Mouse (Mus musculus) layer of hippocampus, adult 9-10 months (tissue): ENCODE measurements around the gene Gfra4.
"Not testable (repeated sequence)": the region's sequence is repeated elsewhere in the genome, so short reads cannot be mapped to it uniquely, and the experiment has no call there.

Experiments used
- DNase-seq: peaks from one replicate; pipeline ENCODE4 v3.0.0; 2022; ENCODE audit warnings: low spot score

Gfra4 gene

GRCm38 (mm10) chr2:131046025-131046424 lies 3.1 kb upstream of the Gfra4 start:
- no peak for DNase-seq

DNA sequence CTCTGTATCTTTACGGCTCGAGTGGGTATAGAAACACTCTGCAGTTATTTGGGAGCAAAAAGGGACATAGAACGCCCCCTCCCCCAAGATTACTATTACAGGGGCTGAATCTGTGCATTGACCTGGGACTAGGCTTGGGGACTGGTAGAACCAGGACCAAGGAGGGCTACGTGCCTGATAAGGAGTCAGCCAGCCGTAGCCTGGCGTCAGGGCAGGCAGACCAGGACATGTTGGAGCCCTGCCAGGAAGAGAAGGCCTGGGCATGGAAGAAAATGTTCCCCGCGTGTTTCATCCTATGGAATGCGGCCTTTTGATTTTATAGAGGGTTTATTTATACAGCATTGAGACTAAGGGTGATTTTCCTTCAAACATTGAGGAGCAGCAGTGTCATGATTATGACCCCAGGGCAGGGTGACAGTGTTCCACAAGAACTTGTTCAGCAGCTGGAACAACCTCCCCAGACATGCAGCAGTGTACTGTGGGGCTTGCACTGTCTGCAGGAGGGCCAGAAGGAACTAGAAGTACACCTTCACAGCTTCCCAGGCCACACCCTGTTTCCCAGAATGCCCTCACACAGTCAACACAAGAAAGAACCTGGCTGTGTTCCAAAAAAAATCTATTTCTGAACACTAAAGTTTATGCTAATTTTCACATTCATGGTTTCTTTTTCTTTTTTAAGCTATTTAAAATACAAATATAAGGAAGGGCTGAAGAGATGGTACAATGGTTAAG lies 2.3 kb upstream of the Gfra4 start:
- no peak for DNase-seq

GRCm38 (mm10) chr2:131044354-131044852 lies 1.5 kb upstream of the Gfra4 start:
- no peak for DNase-seq

DNA sequence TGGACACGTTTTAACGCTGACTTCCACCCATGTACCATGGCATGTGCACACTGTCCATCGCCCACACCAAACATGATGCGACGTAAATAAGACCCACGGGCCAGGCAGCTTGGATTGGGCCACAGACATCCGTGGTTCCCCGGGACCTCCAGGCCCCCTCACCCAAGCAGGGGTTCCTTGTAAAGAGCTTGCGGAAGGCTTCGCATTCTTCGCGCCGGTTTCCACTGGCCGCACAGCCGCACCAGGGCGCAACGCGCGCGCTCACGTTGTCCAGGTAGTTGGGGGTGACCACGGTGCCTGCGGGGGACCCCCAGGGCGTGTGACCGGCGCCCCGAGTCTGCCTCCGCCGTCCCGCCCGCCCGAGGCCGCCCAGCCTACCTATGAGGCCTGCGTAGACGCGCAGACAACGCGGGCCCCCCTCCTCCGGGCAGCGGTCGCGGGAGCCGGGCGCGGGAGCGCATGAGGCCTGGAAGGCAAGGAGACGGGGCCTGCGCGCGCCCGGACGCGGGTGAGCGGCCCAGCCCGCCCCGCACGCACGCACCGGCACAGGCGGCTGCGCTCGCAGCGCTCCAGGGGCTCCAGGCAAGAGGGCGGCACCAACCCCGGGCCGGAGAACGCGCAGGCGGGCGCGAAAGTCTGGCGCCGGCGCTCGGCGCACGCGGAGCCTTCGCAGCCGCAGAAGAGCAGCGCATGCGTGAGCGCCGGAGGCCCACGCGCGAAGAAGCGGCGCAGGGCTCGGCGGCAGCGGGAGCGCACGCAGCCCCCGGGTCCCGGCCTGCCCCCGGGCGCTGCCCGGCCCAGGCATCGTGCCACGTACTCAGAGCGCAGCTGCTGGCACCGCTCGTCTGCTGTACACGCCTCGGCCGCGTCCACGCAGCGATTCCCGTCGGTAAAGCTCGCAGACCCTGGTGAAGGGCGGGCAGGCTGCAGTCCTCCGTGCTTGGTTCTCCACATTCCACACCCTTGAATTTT lies 1.7 kb downstream of the Gfra4 start:
- no peak for DNase-seq

DNA sequence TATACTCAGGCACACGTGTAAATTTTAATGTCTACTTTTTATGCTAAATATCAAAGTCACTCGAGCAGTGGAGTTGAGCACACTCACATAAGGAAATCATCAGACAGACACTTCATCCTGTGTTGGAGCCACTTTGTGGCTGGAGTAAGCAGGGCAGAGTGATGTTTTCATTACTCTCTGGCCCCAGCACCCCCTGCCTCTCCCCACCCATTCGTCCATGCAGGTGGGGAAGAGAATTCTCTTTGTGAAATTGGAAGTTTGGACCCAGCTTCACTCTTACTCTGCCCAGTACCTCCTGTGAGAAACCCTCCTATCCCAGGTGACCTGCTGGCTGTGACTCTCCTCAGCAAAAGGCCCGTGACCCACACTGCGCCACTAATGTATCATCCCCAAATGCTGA lies 4.2 kb downstream of the Gfra4 start:
- no peak for DNase-seq

DNA sequence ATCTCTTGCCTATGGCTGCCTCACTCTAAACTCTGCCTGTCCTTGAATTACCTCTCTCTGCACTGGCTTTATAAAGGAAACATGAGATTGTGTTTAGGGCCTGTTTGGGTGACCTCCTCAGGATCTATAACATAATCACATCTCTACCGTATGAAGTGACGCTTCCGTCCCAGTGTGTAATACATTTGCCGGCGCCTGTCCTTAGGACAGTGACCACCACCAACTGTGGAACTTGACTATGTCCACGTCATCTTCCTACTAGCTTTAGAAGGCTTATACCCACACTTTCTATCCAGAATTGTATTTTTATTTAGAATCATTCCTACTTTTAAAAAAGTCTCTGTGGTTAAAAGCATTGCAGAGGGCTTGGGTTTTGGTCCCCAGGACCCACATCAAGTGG lies 4.7 kb downstream of the Gfra4 start:
- no peak for DNase-seq

- DNase-seq, result no peak
Measured at GRCm38 (mm10) chr2:131037226-131037990, 5.5 kb downstream of the Gfra4 start.

DNA sequence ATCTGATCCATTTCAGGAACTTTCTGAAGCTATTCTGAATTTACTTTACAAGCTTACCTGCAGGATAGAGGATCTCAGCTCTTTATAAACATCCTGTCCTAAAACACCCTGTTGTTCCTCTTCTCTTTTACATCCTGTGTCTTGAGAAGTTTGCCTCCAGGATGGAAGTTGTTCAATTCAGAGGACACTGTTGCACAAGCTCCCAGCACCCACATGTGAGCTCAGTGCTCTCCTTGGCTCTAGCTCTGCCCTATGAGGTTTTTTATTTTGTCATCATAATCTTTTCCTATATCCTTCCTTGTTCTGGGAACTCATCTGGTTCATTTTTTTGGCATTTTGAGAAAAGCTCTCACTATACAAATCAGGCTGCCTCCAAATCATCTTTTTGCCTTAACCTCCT lies 6.1 kb downstream of the Gfra4 start:
- DNase-seq, result no peak

GRCm38 (mm10) chr2:131036343-131036742 lies 6.5 kb downstream of the Gfra4 start:
- no peak for DNase-seq

GRCm38 (mm10) chr2:131031406-131031805 lies 11.5 kb downstream of the Gfra4 start:
- DNase-seq, result not testable (repeated sequence)

DNA sequence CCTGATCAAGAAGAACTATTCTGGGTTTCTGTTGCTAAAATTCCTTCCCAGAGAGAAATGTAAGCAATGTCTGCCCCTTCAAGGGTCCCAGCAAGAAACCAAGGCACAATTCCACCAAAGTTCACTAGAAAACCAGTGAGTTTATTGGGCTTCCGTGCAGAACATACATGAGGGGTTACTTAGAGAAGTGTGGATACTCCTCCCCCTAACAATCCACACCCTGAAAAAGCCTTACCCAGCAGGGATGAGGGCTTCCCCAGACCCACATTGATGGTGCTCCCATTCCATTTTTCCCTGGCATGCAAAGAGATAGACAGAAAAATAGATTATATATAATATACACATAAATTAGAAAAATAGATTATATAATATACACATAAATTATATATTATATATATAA lies 11.9 kb downstream of the Gfra4 start:
- DNase-seq, result no peak

DNA sequence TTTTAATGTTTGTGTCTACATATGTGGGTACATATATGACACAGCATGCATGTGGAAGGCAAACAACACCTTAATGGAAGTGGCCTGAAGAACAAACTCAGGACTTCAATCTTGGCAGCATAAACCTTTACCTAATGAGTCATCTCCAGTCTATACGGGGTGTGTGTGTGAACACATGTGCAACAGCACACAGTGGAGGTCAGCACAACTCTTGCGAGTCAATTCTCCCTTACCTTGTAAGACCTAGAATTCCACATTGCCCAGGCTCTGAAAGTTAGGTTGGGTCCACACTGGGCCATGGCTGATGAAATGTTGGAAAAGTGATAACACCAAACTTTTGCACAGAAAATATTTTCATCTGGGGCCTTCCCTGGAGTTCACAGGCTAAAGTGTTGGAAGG lies 12.3 kb downstream of the Gfra4 start:
- no peak for DNase-seq

DNA sequence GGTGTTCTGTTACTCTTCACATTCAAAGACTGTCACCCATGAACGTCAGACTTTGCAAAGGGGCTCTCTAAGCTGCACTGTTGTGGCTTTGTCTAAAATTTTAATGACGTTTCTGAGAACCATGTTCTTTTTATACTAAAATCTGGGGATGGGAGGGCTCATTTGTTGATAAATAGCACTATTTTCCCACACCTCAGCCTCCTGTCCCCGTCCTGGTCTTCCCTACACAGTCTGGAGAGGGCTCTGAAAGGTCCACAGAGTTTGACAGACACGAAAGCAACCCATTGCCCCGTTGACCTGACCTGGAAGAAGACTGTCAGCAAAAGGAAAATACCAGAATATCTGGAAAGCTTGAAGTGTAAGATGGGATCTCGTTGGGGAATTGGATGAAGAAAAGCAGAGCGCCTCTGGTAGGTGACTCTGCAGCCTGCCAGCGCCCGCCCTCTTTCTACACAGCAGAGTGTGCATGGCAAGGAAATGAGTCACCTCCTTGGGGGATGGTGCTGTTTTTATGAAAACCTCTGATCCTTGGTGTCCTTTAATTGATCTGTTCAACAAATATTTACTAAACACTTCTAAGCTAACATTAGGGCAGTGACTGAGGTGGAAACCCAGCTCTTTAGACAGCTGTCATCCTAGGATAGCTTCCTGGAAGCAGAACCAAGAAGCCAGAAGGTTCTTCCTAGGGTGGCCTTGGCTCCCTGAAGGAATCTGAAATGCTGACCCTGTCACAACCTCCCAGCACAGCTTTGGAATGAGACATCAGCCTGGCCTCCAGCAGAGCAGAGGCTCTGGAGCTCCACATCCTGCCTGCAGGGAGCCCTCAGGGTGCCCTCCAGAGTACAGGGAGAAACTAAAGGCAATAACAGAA lies 13.6 kb downstream of the Gfra4 start:
- DNase-seq, result no peak

GRCm38 (mm10) chr2:131026941-131027340 lies 15.9 kb downstream of the Gfra4 start:
- DNase-seq, result no peak

DNA sequence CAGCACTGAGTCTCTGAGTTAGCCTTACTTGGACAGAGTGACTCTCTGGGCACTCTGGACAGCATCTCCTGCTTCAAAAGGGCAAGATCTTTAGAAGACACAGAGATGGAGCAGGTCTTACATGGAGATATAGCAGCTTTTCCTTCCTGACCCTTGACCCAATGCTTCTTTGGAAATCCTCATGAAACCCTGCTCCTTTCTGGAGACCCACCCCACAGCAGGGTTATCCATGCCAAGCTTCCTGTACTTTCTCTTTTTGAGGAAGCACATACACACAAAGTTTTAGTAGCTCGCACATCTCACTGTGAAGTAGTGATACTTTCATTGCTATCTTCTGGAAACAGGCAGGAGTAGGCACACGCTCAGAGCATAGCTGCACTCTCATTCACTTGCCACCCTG lies 17.7 kb downstream of the Gfra4 start:
- no peak for DNase-seq

DNA sequence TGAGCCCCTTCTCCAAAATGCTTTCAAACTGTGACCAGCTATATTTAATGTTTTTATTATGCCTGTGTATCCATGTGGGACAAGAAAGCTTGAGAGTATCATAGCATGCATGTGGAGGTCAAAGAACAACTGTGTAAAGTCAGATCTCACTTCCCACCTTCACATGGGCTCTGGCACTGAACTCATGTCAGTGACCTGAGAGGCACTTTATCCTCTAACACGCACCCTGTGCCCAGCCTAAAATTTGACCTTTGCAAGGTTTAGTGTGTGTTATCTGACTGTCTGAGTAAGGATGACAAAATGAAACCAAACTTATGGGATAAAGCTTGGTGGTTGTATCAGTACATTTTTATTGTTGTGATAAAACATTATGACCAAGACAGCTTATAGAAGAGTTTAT lies 32.3 kb downstream of the Gfra4 start:
- DNase-seq, result no peak

DNA sequence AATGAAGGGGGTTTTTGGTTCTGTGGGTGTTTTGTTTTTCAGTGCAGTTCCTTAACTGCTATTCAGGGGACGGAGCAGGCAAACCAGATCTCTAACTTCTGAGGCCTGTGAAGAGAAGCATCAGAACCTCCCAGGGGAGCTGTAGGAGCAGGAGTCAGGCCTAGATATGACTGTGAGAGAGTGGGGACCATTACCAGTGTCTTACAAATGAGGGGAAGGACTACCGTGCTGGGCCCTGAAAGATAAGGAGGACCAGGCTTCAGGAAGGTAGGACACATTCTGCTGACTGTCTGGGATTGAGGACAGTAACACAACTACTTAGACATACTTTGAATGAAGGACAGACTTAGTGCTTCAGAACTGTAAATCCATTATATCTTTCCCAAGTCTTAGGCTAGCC lies 33.8 kb downstream of the Gfra4 start:
- no peak for DNase-seq

GRCm38 (mm10) chr2:130992818-130993217 lies 50.1 kb downstream of the Gfra4 start:
- DNase-seq, result no peak
